Comparison of ENCODE assay signal across 8 mouse cellular contexts in genomic region chr16:35769878-35770657, GRCm38 (mm10). TPM values are rescaled to one million over a fixed set of nuclear protein-coding genes. Genes with fewer than 3 reads are reported as not detected.
DNase-seq lines count a peak whose midpoint lies in the region; ATAC-seq and TF ChIP-seq lines count a peak whose summit lies in the region.

Gene Hspbap1 (plus strand): TSS chr16:35770375.

- peaks cover 58% of the 10 kb centered on the region for H3K4me1 ChIP-seq in E14TG2a.4 (replicated peaks; ENCODE audit: low read depth, low read length)
- no peaks in the 10 kb centered on the region; the same call in 1 of the 2 replicates for H3K4me1 ChIP-seq in forebrain, embryonic 11.5 days (replicated peaks; ENCODE audit: control insufficient read depth, insufficient read depth, low read length)
- peaks cover 17% of the 10 kb centered on the region for H3K4me1 ChIP-seq in heart, embryonic 16.5 days (ENCODE audit: control insufficient read depth, insufficient read depth, low read length)
- peaks cover 23 to 39% of the 10 kb centered on the region in 2 experiments for H3K4me1 ChIP-seq in liver, embryonic 14.5 days (replicated peaks; ENCODE audit: control insufficient read depth in 2 of 2, insufficient read depth in 2 of 2, low read length in 1 of 2)
- H3K4me1 ChIP-seq in stomach, embryonic 15.5 days: peaks cover 25% of the 10 kb centered on the region

- H3K4me2 ChIP-seq in forebrain, embryonic 11.5 days (ENCODE audit: low read depth, low read length, severe bottlenecking): peak within 1 kb of the TSS; percentile 79
- H3K4me2 ChIP-seq in heart, embryonic 16.5 days (ENCODE audit: low read depth, low read length): peak within 1 kb of the TSS; percentile 99
- H3K4me2 ChIP-seq in liver, embryonic 14.5 days (ENCODE audit: low read depth): peak within 1 kb of the TSS; percentile 72
- H3K4me2 ChIP-seq in stomach, embryonic 15.5 days: peak within 1 kb of the TSS; percentile 91

- H3K4me3 ChIP-seq in E14TG2a.4 (replicated peaks; ENCODE audit: low read length): peak within 1 kb of the TSS; percentile 95
- H3K4me3 ChIP-seq in forebrain, embryonic 11.5 days (ENCODE audit: low read depth, low read length): peak within 1 kb of the TSS; percentile 87
- H3K4me3 ChIP-seq in heart, embryonic 16.5 days (ENCODE audit: low read length): peak within 1 kb of the TSS; percentile 76
- H3K4me3 ChIP-seq in liver, embryonic 14.5 days (ENCODE audit: insufficient read depth in 1 of 2, low read depth in 2 of 2, low read length in 2 of 2): peak within 1 kb of the TSS; percentile 86 to 89
- peak within 1 kb of the TSS; percentile 91 for H3K4me3 ChIP-seq in stomach, embryonic 15.5 days (replicated peaks)

- ATAC-seq in forebrain, embryonic 11.5 days (replicated peaks; ENCODE audit: low FRiP score): peak; percentile 85
- peak; percentile 66 for ATAC-seq in heart, embryonic 16.5 days (replicated peaks; ENCODE audit: extremely low read depth, insufficient read depth, low FRiP score)
- peak; percentile 72 for ATAC-seq in liver, embryonic 14.5 days (ENCODE audit: insufficient read depth)
- ATAC-seq in stomach, embryonic 15.5 days (ENCODE audit: insufficient read depth, low FRiP score, low read depth): peak; percentile 72

- H3K9me3 ChIP-seq in E14TG2a.4 (ENCODE audit: low read length): no peaks in the 10 kb centered on the region
- H3K9me3 ChIP-seq in forebrain, embryonic 11.5 days (ENCODE audit: control insufficient read depth, low read length): no peaks in the 10 kb centered on the region
- H3K9me3 ChIP-seq in heart, embryonic 16.5 days (replicated peaks; ENCODE audit: control insufficient read depth, low read length): no peaks in the 10 kb centered on the region
- no peaks in the 10 kb centered on the region for H3K9me3 ChIP-seq in liver, embryonic 14.5 days (ENCODE audit: control insufficient read depth, low read length)
- H3K9me3 ChIP-seq in stomach, embryonic 15.5 days: no peaks in the 10 kb centered on the region

- H3K27ac ChIP-seq in forebrain, embryonic 11.5 days (ENCODE audit: low read depth, low read length): no peak within 1 kb of the TSS
- peak within 1 kb of the TSS; percentile 60 for H3K27ac ChIP-seq in heart, embryonic 16.5 days (ENCODE audit: low read length)
- peak within 1 kb of the TSS; percentile 58 for H3K27ac ChIP-seq in liver, embryonic 14.5 days
- peak within 1 kb of the TSS; percentile 70 for H3K27ac ChIP-seq in stomach, embryonic 15.5 days

- H3K9ac ChIP-seq in forebrain, embryonic 11.5 days (ENCODE audit: low read length): peak within 1 kb of the TSS; percentile 84
- H3K9ac ChIP-seq in heart, embryonic 16.5 days (ENCODE audit: low read length): peak within 1 kb of the TSS; percentile 88
- peak within 1 kb of the TSS; percentile 93 for H3K9ac ChIP-seq in liver, embryonic 14.5 days (replicated peaks)
- H3K9ac ChIP-seq in stomach, embryonic 15.5 days: peak within 1 kb of the TSS; percentile 77

- H3K27me3 ChIP-seq in E14TG2a.4 (ENCODE audit: insufficient read depth, low read length): no peaks in the 10 kb centered on the region; the same call in 1 of the 2 replicates
- H3K27me3 ChIP-seq in forebrain, embryonic 11.5 days (ENCODE audit: control insufficient read depth, insufficient read depth, low read length): no peaks in the 10 kb centered on the region
- H3K27me3 ChIP-seq in heart, embryonic 16.5 days (ENCODE audit: control insufficient read depth, insufficient read depth, low read length): no peaks in the 10 kb centered on the region
- H3K27me3 ChIP-seq in liver, embryonic 14.5 days (ENCODE audit: control insufficient read depth, insufficient read depth, low read length): no peaks in the 10 kb centered on the region
- H3K27me3 ChIP-seq in stomach, embryonic 15.5 days (replicated peaks): no peaks in the 10 kb centered on the region

- no peak for TF ChIP-seq CTCF in E14TG2a.4 (conservative IDR thresholded peaks at IDR 0.05; ENCODE audit: low read length)
- no peak for TF ChIP-seq CTCF in liver, embryonic 14.5 days (IDR thresholded peaks at IDR 0.05; ENCODE audit: low read depth)

- peak; percentile 87 for DNase-seq in c-Kit-positive CD71-positive TER-119-negative erythroid progenitor cells, embryonic 14.5 days (ENCODE audit: low read depth)
- DNase-seq in forebrain, embryonic 11.5 days (ENCODE audit: low spot score): peak; percentile 93
- DNase-seq in kidney, postnatal 36 days: peak; percentile 94 to 98
- peak; percentile 82 to 83 (median 83) for DNase-seq in liver, embryonic 14.5 days (ENCODE audit: low read depth in 3 of 3, low spot score in 3 of 3)
- peak; percentile 94 for DNase-seq in neural tube, embryonic 10.5 days (ENCODE audit: extremely low spot score, low spot score)

- TF ChIP-seq EP300 in liver, embryonic 14.5 days (IDR thresholded peaks at IDR 0.05; ENCODE audit: low read depth): no peak

- under 1% methylated on average over 51 of the region's 51 CpGs for WGBS in forebrain, embryonic 11.5 days
- WGBS in heart, embryonic 16.5 days: under 1% methylated on average over 51 of the region's 51 CpGs
- under 1% methylated on average over 51 of the region's 51 CpGs for WGBS in liver, embryonic 14.5 days (ENCODE audit: insufficient replicate concordance)
- WGBS in stomach, embryonic 15.5 days: under 1% methylated on average over 51 of the region's 51 CpGs

- peaks cover 31% of the 10 kb centered on the region for H3K36me3 ChIP-seq in E14TG2a.4 (ENCODE audit: insufficient read depth, low read length)
- no peaks in the 10 kb centered on the region for H3K36me3 ChIP-seq in forebrain, embryonic 11.5 days (ENCODE audit: control insufficient read depth, insufficient read depth, low read length)
- H3K36me3 ChIP-seq in heart, embryonic 16.5 days (ENCODE audit: control insufficient read depth, insufficient read depth): no peaks in the 10 kb centered on the region
- H3K36me3 ChIP-seq in liver, embryonic 14.5 days (replicated peaks; ENCODE audit: control insufficient read depth, insufficient read depth, low read depth): no peaks in the 10 kb centered on the region; the same call in 1 of the 2 replicates
- H3K36me3 ChIP-seq in stomach, embryonic 15.5 days: no peaks in the 10 kb centered on the region

RNA-seq across cellular contexts. Expression of gene Hspbap1, which starts in this region (rescaled TPM):
- 24.2 and 25.3 TPM in 2 replicates for polyA plus RNA-seq in forebrain, embryonic 11.5 days (2014; fragmentation: Nextera tagmentation; extraction: Ambion mirVana)
- 8.3 and 9.4 TPM in 2 replicates for polyA plus RNA-seq in heart, embryonic 16.5 days (2015; fragmentation: Nextera tagmentation; extraction: Ambion mirVana)
- 10.1 and 12.8 TPM in 2 replicates for polyA plus RNA-seq in liver, embryonic 14.5 days (2012; rRNA removed)
- 15.3 and 17.0 TPM in 2 replicates for polyA plus RNA-seq in liver, embryonic 14.5 days (2014; fragmentation: Nextera tagmentation; extraction: Ambion mirVana)
- 13.8 and 15.2 TPM in 2 replicates for polyA plus RNA-seq in stomach, embryonic 15.5 days (2015; fragmentation: Nextera tagmentation; extraction: Ambion mirVana)
